Mouse (Mus musculus) myocyte (in vitro differentiated cells): ENCODE results near the gene Gm614.

Experiments
- CEBPB ChIP-seq: IDR thresholded peaks from 2 replicates; pipeline ENCODE4 v1.6.1; 2011; ENCODE audit warnings: mild to moderate bottlenecking, moderate library complexity; ENCODE audit not compliant: poor library complexity, insufficient read depth, severe bottlenecking
- E2F4 ChIP-seq: IDR thresholded peaks from one replicate; pipeline ENCODE4 v1.6.1; 2011; ENCODE audit warnings: mild to moderate bottlenecking, control low read depth, moderate library complexity; ENCODE audit not compliant: insufficient read depth
- MAX ChIP-seq: IDR thresholded peaks from one replicate; pipeline ENCODE4 v1.6.1; 2011; ENCODE audit warnings: low read depth, mild to moderate bottlenecking, control low read depth
- MYOD1 ChIP-seq, 3 experiments: IDR thresholded peaks; one replicate each; pipeline ENCODE4 v1.6.1; 2011; ENCODE audit warnings: control low read depth in 2 of 3, low read depth in 2 of 3, mild to moderate bottlenecking in 2 of 3, moderate library complexity in 1 of 3; ENCODE audit not compliant: insufficient read length in 2 of 3, control insufficient read depth in 1 of 3
- MYOG ChIP-seq, 3 experiments: IDR thresholded peaks; one replicate each; pipeline ENCODE4 v1.6.1; 2011; ENCODE audit warnings: control low read depth in 2 of 3, low read depth in 2 of 3, mild to moderate bottlenecking in 2 of 3; ENCODE audit not compliant: insufficient read length in 2 of 3, control insufficient read depth in 1 of 3, insufficient read depth in 1 of 3
- POLR2A ChIP-seq: IDR thresholded peaks from one replicate; pipeline ENCODE4 v1.6.1; 2011; ENCODE audit warnings: low read depth, mild to moderate bottlenecking, control low read depth, moderate library complexity; ENCODE audit not compliant: insufficient read length
- POLR2AphosphoS2 ChIP-seq: IDR thresholded peaks from one replicate; pipeline ENCODE4 v1.6.1; 2011; ENCODE audit warnings: low read depth, control low read depth; ENCODE audit not compliant: insufficient read length
- TCF12 ChIP-seq: IDR thresholded peaks from one replicate; pipeline ENCODE4 v1.6.1; 2011; ENCODE audit warnings: mild to moderate bottlenecking, control low read depth; ENCODE audit not compliant: poor library complexity, insufficient read depth, severe bottlenecking
- TCF3 ChIP-seq: IDR thresholded peaks from one replicate; pipeline ENCODE4 v1.6.1; 2011; ENCODE audit warnings: low read depth, control low read depth; ENCODE audit not compliant: insufficient read length
- USF1 ChIP-seq: IDR thresholded peaks from one replicate; pipeline ENCODE4 v1.6.1; 2011; ENCODE audit warnings: low read depth, mild to moderate bottlenecking, control low read depth, moderate library complexity

DNA sequence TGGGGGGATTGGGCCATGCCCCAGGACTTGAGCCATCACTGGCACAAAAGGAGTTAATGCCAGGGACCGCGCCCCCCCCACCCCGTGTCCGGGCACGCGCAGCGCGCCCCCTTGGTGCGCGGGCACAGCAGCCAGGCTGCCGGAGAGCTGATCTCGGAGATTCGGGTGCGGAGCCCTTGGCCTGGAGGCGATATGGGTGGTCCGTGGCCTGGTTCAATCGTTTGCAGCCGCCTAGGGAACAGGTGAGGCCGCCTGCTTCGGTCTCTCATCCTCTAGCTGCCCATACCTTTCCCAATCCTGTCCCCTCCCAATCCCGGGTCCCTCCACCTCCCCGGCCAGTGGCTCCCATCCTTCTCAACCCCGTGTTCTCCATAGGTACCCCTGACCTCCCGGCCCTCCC, 35.3 kb upstream of the Gm614 start, which contains the start of gene Nlgn3:
- TF ChIP-seq USF1 (no peak), POLR2AphosphoS2 (peak; percentile 46), POLR2A (no peak), TCF3 (no peak), E2F4 (no peak), MYOD1 (IDR thresholded peaks at IDR 0.05; ENCODE audit: control insufficient read depth in 1 of 3, insufficient read length in 2 of 3, low read depth in 2 of 3) (no peak), MYOG (IDR thresholded peaks at IDR 0.05; ENCODE audit: control insufficient read depth in 1 of 3, insufficient read depth in 1 of 3, insufficient read length in 2 of 3, low read depth in 2 of 3) (no peak), CEBPB (no peak), TCF12 (no peak), MAX (no peak)
